Mouse (Mus musculus): ENCODE measurements around the gene Cdc42bpb. TPM values are rescaled to one million over a fixed set of nuclear protein-coding genes. Genes with fewer than 3 reads are reported as not detected.

The Cdc42bpb gene
- total RNA-seq, 2 experiments from 2014 or later: 119 to 124 TPM

DNA sequence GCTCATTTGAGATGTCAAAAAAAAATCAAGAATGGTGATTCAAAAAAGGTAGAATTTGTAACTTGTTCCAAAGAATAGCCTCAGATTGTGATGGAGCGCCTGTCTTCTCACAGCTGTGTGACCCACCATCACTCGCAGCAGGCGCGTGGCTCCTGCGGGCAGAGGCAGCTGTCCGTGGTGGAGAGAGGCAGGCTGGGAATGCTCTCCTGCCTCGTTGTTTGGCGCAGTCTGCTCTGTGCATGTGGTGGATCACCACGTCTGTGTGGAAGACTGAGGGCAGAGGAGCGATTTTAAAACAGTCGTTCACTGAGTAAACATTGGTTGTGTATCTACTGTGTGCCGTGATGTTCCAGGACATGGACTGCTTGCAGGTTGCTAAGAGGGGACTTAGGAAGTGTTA, 133.8 kb downstream of the Cdc42bpb start:
- DNase-seq (ENCODE audit: low spot score in 2 of 2): no peak

Other genes with a start within 250 kb of the Cdc42bpb start
- gene Traf3, start 211.3 kb downstream of the Cdc42bpb start, total RNA-seq (2021): 10 to 100 TPM; 53.6 to 53.7 TPM
- gene 4930595D18Rik, start 193.2 kb downstream of the Cdc42bpb start, total RNA-seq (2021): not detected
- 1 to 10 TPM; 3.3 to 4.6 TPM for gene Amn, start 106.6 kb downstream of the Cdc42bpb start, total RNA-seq (2021)
- gene Lbhd2, start 29.1 kb upstream of the Cdc42bpb start, total RNA-seq (2021): 1 to 10 TPM in 1 of 2 experiments, under 1 TPM in 1; 0.53 to 1.2 TPM
- 1 to 10 TPM; 6.1 to 7.1 TPM for gene Exoc3l4, start 39.3 kb upstream of the Cdc42bpb start, total RNA-seq (2021)
- gene Tnfaip2, start 64.8 kb upstream of the Cdc42bpb start, total RNA-seq (2021): 1 to 10 TPM in 1 of 2 experiments, under 1 TPM in 1; 0.30 to 1.7 TPM
- 1 to 10 TPM; 3.7 to 3.9 TPM for gene Gm266, start 108.1 kb upstream of the Cdc42bpb start, total RNA-seq (2021)
- gene Eif5, start 160.3 kb upstream of the Cdc42bpb start, total RNA-seq (2021): 100 to 1,000 TPM; 254 to 262 TPM
- 10 to 100 TPM; 92.2 to 92.3 TPM for gene Mark3, start 196.8 kb upstream of the Cdc42bpb start, total RNA-seq (2021)

Data from layer of hippocampus, adult 18-20 months (tissue).